Mouse (Mus musculus): ENCODE measurements around the gene Tcp10b. TPM values are rescaled to one million over a fixed set of nuclear protein-coding genes. Genes with fewer than 3 reads are reported as not detected.
"Not testable (repeated sequence)": the region's sequence is repeated elsewhere in the genome, so short reads cannot be mapped to it uniquely, and the experiment has no call there.

The Tcp10b gene
- total RNA-seq, 2 experiments from 2014 or later, result 0.28 to 0.71 TPM

DNA sequence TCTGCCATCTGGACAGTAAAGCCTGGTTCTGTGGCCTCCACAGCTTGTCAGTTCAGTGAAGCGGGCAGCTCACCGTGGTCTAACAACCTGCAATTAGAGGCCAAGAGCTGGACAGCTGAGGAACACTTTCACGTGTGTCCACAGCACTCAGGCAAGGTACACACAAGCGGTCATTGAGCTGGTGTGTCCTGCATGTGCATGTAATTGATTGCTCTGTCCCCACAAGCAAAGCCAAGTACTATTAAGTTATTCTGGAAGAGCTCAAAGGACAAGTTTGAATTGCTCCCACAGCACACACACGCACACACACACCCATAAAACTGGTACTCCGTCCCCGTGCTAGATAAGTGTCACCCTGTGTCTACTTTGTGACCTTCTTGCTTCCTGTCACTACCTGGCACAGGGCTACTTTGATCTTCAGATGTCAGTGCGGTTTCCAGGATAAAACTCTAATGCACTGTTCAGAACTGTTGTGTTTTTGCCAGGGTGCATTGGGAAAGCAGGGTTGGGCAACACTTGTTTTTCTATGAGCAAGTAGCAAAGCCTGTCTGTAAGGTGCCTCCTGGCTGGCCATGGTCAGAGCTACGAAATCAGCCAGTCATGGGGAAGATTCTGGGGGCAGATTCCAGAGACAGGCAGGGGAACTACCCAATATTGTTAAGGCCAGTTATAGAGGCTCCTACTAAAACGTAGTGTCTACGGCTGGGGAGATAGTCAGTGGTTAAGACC, 69.0 kb downstream of the Tcp10b start:
- intact Hi-C loops (cut with DNase I), result not testable (repeated sequence)

DNA sequence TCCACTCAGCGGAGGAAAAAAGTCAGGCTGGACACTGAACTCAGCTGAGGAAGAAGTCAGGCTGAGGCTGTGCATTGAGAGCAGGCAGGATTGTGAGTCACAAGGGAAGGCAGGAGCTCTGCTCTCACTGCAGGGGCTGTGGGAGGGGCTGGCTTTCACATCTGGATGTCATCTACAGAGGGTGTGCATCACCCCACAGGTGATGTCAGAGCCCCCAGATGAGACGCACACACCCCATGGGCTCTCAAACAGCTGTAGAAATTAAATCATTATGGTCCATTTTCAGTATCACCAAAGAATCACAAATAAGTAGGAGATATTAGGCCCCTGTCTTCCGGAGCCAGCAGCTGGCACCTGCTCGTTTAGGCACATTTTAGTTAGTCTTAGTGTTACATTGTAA, 70.8 kb downstream of the Tcp10b start, which contains the start of gene Unc93a:
Unc93a (minus strand) TSS at position 101 of the 400 bp plus-strand sequence.
- DNase-seq (ENCODE audit: extremely low spot score in 1 of 2, low spot score in 2 of 2); intact Hi-C loops (cut with DNase I): not testable (repeated sequence)

More for the DNA sequence above, 69.0 kb downstream of the Tcp10b start:
- not testable (repeated sequence) for DNase-seq (ENCODE audit: extremely low spot score in 1 of 2, low spot score in 2 of 2)

Other genes starting within 250 kb of the Tcp10b start
- 10 to 100 TPM; 14.6 to 16.6 TPM for gene Mas1, start 193.0 kb upstream of the Tcp10b start, total RNA-seq (2021)
- under 1 TPM in 1 of 2 experiments, not detected in 1; 0.28 TPM for gene Mrgprh, start 185.1 kb upstream of the Tcp10b start, total RNA-seq (2021)
- 1 to 10 TPM; 2.0 to 2.3 TPM for gene Pnldc1, start 150.9 kb upstream of the Tcp10b start, total RNA-seq (2021)
- 100 to 1,000 TPM; 230 to 239 TPM for gene Tcp1, start 145.4 kb upstream of the Tcp10b start, total RNA-seq (2021)
- gene Mrpl18, start 144.8 kb upstream of the Tcp10b start, total RNA-seq (2021), result 10 to 100 TPM; 48.1 to 54.4 TPM
- gene Acat3, start 120.5 kb upstream of the Tcp10b start, total RNA-seq (2021), result 1 to 10 TPM; 2.0 to 3.5 TPM
- 100 to 1,000 TPM; 112 to 115 TPM for gene Acat2, start 100.4 kb upstream of the Tcp10b start, total RNA-seq (2021)
- gene Wtap, start 66.9 kb upstream of the Tcp10b start, total RNA-seq (2021), result 10 to 100 TPM; 63.3 to 65.8 TPM
- 100 to 1,000 TPM; 227 to 240 TPM for gene Sod2, start 54.3 kb upstream of the Tcp10b start, total RNA-seq (2021)
- under 1 TPM in 1 of 2 experiments, not detected in 1; 0.34 TPM for gene Gpr31b, start 8.8 kb upstream of the Tcp10b start, total RNA-seq (2021)
- gene Unc93a, start 70.7 kb downstream of the Tcp10b start, total RNA-seq (2021), result under 1 TPM in 1 of 2 experiments, not detected in 1; 0.32 TPM
- gene Smok2a, start 160.1 kb downstream of the Tcp10b start, total RNA-seq (2021), result not detected
- not detected for gene Smok2b, start 169.2 kb downstream of the Tcp10b start, total RNA-seq (2021)